Mouse (Mus musculus) embryo, embryonic 10 days (tissue): ENCODE measurements around the gene Hmg20a.

Experiments used
- DNase-seq: peaks from one replicate; pipeline ENCODE4 v3.0.0-alpha.2; 2015; ENCODE audit warnings: low spot score

Hmg20a gene

GRCm38 (mm10) chr9:56499324-56500067 is 81.1 kb downstream of the Hmg20a start:
- no peak for DNase-seq

DNA sequence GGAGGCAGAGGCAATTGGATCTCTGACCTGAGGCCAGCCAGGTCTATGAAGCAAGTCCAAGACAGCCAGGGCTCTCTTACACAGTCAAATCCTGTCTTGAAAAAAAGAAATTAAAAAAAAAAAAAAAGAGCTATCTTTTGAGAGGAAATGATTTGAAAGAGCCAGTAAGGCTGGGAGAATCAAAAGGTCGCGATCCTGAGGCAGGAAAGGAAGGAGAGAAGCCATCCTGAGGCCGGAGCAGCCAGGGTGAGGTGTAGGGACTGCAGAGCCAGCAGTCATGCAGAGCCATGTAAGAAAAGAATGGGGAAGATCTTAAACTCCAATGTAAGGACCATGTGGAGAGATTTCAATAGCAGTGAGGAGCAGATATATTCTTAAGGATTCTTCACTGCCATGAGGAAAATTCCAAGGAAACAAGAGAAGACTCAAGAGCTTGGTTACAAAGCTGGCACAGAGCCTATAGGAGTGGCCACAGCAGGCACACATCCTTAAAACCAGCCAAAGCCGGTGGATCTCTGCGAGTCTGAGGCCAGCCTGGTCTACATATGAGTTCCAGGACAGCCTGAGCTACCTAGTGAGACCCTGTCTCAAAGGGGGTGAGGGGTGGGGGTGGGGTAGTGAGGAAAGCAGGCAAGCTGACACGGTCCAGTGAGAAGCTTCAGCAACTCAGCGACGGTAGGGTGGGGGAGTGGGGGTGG is 82.6 kb downstream of the Hmg20a start:
- no peak for DNase-seq

GRCm38 (mm10) chr9:56501721-56502542 is 83.5 kb downstream of the Hmg20a start:
- no peak for DNase-seq

DNA sequence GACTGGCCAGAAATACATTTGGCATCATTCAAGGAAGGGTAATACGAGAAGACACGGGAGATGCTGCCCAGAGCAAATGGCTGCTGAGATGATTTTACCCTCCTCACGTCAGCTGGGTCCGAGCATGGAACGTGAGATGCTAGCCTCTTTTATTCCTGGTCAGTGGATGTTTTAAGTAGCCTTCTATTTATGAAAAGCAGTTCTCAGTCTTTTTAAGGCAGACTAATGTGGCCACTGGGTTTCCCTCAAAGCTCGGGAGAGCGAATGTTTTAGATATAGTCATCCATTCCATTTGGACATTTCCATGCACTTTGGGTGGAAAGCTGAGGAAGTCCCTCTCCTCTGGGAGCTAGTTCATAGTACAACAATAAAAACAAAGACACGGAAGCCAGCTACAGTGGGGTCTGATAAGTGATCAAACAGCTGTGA is 84.1 kb downstream of the Hmg20a start:
- DNase-seq: no peak

GRCm38 (mm10) chr9:56503621-56504500 is 85.5 kb downstream of the Hmg20a start:
- DNase-seq: no peak

- no peak for DNase-seq
These were observed 86.1 kb downstream of the Hmg20a start for GRCm38 (mm10) chr9:56504511-56504910.

DNA sequence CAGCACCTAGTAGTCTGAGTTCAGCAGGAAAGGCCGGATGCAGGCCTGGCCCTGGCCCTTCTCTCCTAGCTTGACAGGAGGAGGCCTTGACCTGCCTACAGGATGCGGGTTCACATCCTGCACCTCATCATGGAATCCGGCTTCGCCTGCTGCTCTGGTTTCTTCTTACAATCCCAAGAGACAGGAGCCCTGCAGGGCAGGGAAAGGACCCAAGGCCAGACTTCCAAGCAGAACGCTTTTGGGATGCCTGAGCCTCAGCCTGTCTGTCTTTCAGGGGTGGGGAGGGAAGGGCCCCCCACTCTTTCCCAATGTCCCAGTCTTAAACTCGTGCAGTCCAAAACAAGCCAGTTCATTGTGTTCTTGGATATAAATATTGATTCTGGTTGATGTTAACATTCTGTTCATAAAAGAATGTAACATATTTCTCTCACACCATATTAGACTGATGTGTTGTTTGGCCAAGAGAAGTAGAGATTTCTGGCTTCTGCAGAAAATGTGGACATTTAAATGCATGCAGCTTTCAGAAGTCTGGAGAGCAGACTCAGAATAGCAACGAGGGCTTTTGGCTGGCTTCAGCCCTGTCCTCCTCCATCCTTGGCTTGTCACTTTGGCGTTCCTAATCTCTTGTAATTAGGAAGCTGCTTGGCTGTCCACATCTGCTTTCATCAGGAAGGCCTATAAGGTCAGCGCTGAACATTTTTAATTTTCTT is 86.8 kb downstream of the Hmg20a start:
- peak; percentile 35 for DNase-seq

- peak; percentile 96 for DNase-seq
These were observed 87.7 kb downstream of the Hmg20a start for GRCm38 (mm10) chr9:56505793-56506755.

GRCm38 (mm10) chr9:56506931-56507681 is 88.7 kb downstream of the Hmg20a start:
- DNase-seq: peak; percentile 44

GRCm38 (mm10) chr9:56507682-56508061 is 89.3 kb downstream of the Hmg20a start:
- no peak for DNase-seq

DNA sequence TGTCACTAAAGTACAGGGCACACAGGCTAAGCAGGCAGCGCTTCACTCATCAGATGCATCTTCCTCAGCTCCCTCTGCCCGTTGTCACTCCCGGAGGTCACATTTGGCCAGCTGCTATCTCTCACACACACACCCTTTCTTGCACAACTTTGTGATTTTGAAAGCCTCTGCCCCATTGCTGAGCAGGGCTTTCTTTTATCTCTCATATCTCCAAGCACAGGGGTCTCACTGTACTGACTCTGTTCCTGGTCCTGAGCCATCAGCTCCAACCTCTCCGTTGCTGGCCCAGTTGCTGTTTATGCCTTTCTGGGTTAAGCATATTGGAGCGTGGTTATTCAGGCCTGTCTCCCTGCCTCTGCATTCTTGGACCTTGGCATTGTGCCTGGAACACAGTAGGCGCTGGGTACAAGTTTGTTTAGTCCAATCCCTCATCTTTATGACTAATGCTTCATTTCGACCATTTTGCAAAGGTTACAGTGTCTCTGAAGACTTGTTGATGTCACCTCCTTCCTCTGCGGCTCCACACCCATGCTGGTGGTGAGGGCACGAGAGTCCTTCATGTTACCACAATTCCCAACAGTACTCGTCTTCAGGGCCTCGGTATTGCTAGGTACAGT is 90.5 kb downstream of the Hmg20a start:
- no peak for DNase-seq

- DNase-seq: no peak
These were observed 91.9 kb downstream of the Hmg20a start for GRCm38 (mm10) chr9:56510281-56510680.

DNA sequence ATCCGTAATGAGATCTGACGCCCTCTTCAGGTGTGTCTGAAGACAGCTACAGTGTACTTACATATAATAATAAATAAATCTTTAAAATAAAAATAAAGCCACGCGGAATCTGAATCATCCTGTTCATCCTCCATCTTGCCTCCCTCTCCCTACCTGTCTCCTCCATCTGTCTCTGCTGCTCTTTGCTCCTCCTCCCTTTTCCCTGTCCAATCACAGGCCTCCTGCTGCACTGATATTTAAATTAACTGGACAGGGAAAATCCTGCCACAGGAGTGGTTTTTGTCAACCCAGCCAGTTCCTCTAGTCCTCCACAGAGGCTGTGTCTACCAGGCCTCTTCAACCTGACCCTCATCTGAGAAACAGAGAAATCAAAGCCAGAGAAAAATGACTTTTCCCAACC is 94.1 kb downstream of the Hmg20a start:
- no peak for DNase-seq

- no peak for DNase-seq
These were observed 96.7 kb downstream of the Hmg20a start for GRCm38 (mm10) chr9:56515110-56515509.

DNA sequence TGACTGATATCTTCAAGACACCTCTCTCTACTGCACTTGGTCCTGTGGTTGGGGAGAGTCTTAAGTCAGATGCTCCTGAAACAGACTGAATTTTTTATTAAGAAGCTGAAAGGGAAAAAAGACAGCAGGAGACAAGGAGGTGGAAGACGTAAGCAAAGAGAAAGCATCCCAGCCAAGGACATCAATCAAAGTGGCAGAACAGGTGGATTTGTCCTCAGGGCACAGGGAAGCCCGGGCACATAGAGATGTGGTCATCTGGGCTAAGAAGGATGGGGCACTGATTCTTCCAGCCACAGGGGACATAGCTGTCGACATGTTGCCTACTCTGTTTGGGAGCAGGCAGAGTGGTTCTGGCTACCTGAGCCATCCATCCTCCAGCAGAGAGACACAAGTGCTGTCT is 97.8 kb downstream of the Hmg20a start:
- DNase-seq: no peak

DNA sequence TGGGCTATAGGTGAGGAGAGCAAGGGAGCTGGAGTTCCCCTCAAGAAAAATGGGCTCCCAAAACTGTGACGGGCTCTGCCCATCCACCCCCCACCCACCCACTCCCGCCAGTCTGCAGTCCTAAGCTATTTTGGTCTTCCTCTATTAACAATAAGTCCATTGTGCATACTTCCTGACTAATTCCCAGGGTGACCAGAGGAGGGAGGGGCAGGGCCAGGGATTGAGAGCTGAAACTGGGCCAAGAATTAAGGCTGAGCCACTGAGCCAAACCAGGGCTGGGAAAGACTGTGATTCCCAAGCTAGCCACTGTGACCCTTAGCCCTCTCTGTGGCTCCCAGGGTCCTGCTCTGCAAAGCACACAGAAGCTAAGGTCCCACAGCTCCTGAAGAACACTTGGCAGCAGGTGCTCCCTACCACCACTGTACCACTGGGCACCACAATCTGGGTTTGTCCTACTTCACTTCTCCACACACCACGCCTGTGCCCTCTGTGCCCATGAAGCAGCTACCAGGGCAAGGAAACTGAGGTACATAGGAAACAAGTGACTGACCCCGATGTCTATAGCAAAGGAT is 98.4 kb downstream of the Hmg20a start:
- no peak for DNase-seq

GRCm38 (mm10) chr9:56522281-56522680 is 103.9 kb downstream of the Hmg20a start:
- no peak for DNase-seq

DNA sequence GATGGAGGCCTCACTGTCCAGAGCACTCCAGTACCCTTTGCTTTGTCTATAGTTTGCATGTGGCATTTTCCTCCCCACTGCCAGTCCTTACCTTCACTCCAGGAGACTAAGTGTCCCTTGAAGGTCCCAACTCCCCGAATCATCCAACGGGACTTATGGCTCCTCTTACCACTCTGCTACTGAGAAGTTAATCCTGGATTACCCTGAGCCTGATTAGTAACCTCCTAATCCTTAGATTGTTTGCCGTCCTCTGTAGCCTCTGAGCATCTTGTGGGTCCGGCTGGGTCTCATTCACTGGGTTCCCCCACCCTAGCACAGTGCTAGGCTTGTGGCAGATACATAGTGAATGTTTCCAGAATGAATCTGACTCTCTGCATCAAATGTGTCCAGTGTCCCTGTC is 109.5 kb downstream of the Hmg20a start:
- DNase-seq: no peak
